Mouse (Mus musculus): ENCODE measurements around the gene Sycn.

GRCm38 (mm10) chr7:28572689-28573088 lies 32.0 kb downstream of the Sycn start:
- TF ChIP-seq CTCF (IDR thresholded peaks at IDR 0.05; ENCODE audit: control insufficient read depth, insufficient read depth, low read length) (no peak), POLR2A (IDR thresholded peaks at IDR 0.05; ENCODE audit: borderline replicate concordance, control insufficient read depth, low read depth, low read length) (no peak)

Data from bone marrow, adult 2 months (tissue).